Mouse (Mus musculus) liver, adult 2 months (tissue): Measurements from ENCODE around the gene Slc5a1. TPM values are rescaled to one million over a fixed set of nuclear protein-coding genes. Genes with fewer than 3 reads are reported as not detected.

Experiments used
- DNase-seq: peaks from one replicate; pipeline ENCODE4 v3.0.0-alpha.2; 2011; ENCODE audit warnings: low read depth, low spot score; ENCODE audit errors: extremely low read depth
- H3K27ac ChIP-seq: fragments of 200-500 bp; replicated peaks from 2 replicates; pipeline ENCODE4 v1.5.1; 2012; ENCODE audit warnings: low read depth, mild to moderate bottlenecking, control low read depth, inconsistent platforms, low read length; ENCODE audit not compliant: insufficient read depth
- H3K27me3 ChIP-seq: fragments of 200-500 bp; 2 replicates; pipeline ENCODE4 v1.6.1; 2012; ENCODE audit warnings: mild to moderate bottlenecking, moderate library complexity, low read length, inconsistent platforms; ENCODE audit not compliant: control insufficient read depth, insufficient read depth
- H3K36me3 ChIP-seq: fragments of 200-500 bp; 2 replicates; pipeline ENCODE4 v1.6.1; 2012; ENCODE audit warnings: low read length, inconsistent platforms; ENCODE audit not compliant: control insufficient read depth, insufficient read depth
- H3K4me1 ChIP-seq: fragments of 200-500 bp; 2 replicates; pipeline ENCODE4 v1.6.1; 2011; ENCODE audit warnings: low read length; ENCODE audit not compliant: control insufficient read depth, insufficient read depth
- H3K4me3 ChIP-seq: fragments of 200-500 bp; 2 replicates; pipeline ENCODE4 v1.5.1; 2011; ENCODE audit warnings: low read depth, mild to moderate bottlenecking, control low read depth, low read length, moderate library complexity; ENCODE audit not compliant: insufficient read depth
- H3K79me2 ChIP-seq: fragments of 200-500 bp; 2 replicates; pipeline ENCODE4 v1.6.1; 2012; ENCODE audit warnings: inconsistent platforms, mild to moderate bottlenecking, low read length, moderate library complexity; ENCODE audit not compliant: control insufficient read depth, insufficient read depth
- H3K9ac ChIP-seq: fragments of 200-500 bp; 2 replicates; pipeline ENCODE4 v1.6.1; 2012; ENCODE audit warnings: low read depth, mild to moderate bottlenecking, control low read depth, inconsistent platforms, low read length
- CTCF ChIP-seq: fragments of 200-500 bp; IDR thresholded peaks from 2 replicates; pipeline ENCODE4 v1.5.1; 2011; ENCODE audit warnings: low read depth, low read length, control low read depth
- POLR2A ChIP-seq: fragments of 200-500 bp; IDR thresholded peaks from 2 replicates; pipeline ENCODE4 v1.6.1; 2011; ENCODE audit warnings: low read length, control low read depth; ENCODE audit not compliant: insufficient read depth; ENCODE audit errors: extremely low read depth
- WGBS: fragments of 180-500 bp; shearing (Covaris S2); methylation state at CpG from one replicate; pipeline ENCODE4 v1.1.7; 2018; 5-methylcytosine and 5-hydroxymethylcytosine counted together
- polyA plus RNA-seq: library from polyadenylated mRNA; depleted of rRNA; stranded (reverse); fragments of >200 nt; gene quantifications from 2 replicates; pipeline ENCODE4 v1.2.3, GENCODE M21; 2012; rRNA removed
- total RNA-seq: library from RNA; depleted of rRNA; stranded (reverse); fragments of >200 nt; gene quantifications from 2 replicates; pipeline ENCODE4 v1.2.3, GENCODE M21; 2014; rRNA removed

Gene Slc5a1
- 0.34 and 0.55 TPM in 2 replicates for total RNA-seq
- 0.22 and 0.36 TPM in 2 replicates for polyA plus RNA-seq

GRCm38 (mm10) chr5:33104025-33104481 lies at the start of gene Slc5a1:
Gene Slc5a1, plus strand, starts transcription at chr5:33104219.
- H3K27me3 ChIP-seq: peaks cover 7% of the 10 kb centered on the region; the same call in 1 of the 2 replicates
- H3K4me1 ChIP-seq: peaks cover 5% of the 10 kb centered on the region; the same call in 1 of the 2 replicates
- no peak for DNase-seq
- peak within 1 kb of the TSS; percentile 29; the same call in 1 of the 2 replicates for H3K4me3 ChIP-seq
- no peak within 1 kb of the TSS for H3K9ac ChIP-seq
- H3K27ac ChIP-seq: no peak within 1 kb of the TSS
- TF ChIP-seq POLR2A (no peak), CTCF (no peak)
- no peaks in the 10 kb centered on the region for H3K79me2 ChIP-seq
- H3K36me3 ChIP-seq: no peaks in the 10 kb centered on the region
- WGBS: 10% methylated on average over 25 of the region's 25 CpGs

- Histone ChIP-seq H3K27me3 (no peaks in the 10 kb centered on the region), H3K79me2 (no peaks in the 10 kb centered on the region), H3K4me1 (peaks cover 3% of the 10 kb centered on the region; the same call in 1 of the 2 replicates), H3K9ac (no peak overlapping the region), H3K36me3 (no peaks in the 10 kb centered on the region), H3K27ac (peak overlapping the region; percentile 35), H3K4me3 (no peak overlapping the region)
- DNase-seq: peak; percentile 92
- WGBS: 29% methylated on average over 10 of the region's 10 CpGs
- TF ChIP-seq CTCF (no peak), POLR2A (no peak)
These were observed 47.8 kb upstream of the Slc5a1 start for GRCm38 (mm10) chr5:33056126-33056765.

- no peaks in the 10 kb centered on the region for H3K36me3 ChIP-seq
- H3K4me1 ChIP-seq: peaks cover 4% of the 10 kb centered on the region; the same call in 1 of the 2 replicates
- no peak overlapping the region for H3K4me3 ChIP-seq
- peak overlapping the region; percentile 32; the same call in 1 of the 2 replicates for H3K27ac ChIP-seq
- no peak for TF ChIP-seq POLR2A
- no peak for TF ChIP-seq CTCF
- H3K79me2 ChIP-seq: no peaks in the 10 kb centered on the region
- H3K27me3 ChIP-seq: no peaks in the 10 kb centered on the region
- no peak overlapping the region for H3K9ac ChIP-seq
- DNase-seq: peak; percentile 92
These were observed 33.9 kb upstream of the Slc5a1 start for GRCm38 (mm10) chr5:33070071-33070470.

GRCm38 (mm10) chr5:33076490-33077191 lies 27.4 kb upstream of the Slc5a1 start:
- H3K4me1 ChIP-seq: no peaks in the 10 kb centered on the region
- TF ChIP-seq CTCF (no peak), POLR2A (no peak)
- no peak for DNase-seq
- no peaks in the 10 kb centered on the region for H3K36me3 ChIP-seq
- H3K27ac ChIP-seq: no peak overlapping the region
- no peaks in the 10 kb centered on the region for H3K27me3 ChIP-seq
- no peaks in the 10 kb centered on the region for H3K79me2 ChIP-seq
- WGBS: 56% methylated on average over 6 of the region's 6 CpGs
- no peak overlapping the region for H3K9ac ChIP-seq
- no peak overlapping the region for H3K4me3 ChIP-seq

- no peaks in the 10 kb centered on the region for H3K4me1 ChIP-seq
- no peak for DNase-seq
- H3K4me3 ChIP-seq: no peak overlapping the region
- H3K9ac ChIP-seq: no peak overlapping the region
- 0 out of 2 replicates have a peak, but pooled peaks cover 2% of the 10 kb centered on the region for H3K27me3 ChIP-seq
- no peak for TF ChIP-seq POLR2A
- no peak for TF ChIP-seq CTCF
- H3K36me3 ChIP-seq: no peaks in the 10 kb centered on the region
- no peaks in the 10 kb centered on the region for H3K79me2 ChIP-seq
- H3K27ac ChIP-seq: no peak overlapping the region
- 72% methylated on average over 1 of the region's 1 CpGs for WGBS
These were observed 21.1 kb upstream of the Slc5a1 start for GRCm38 (mm10) chr5:33082896-33083295.

- no peaks in the 10 kb centered on the region for H3K36me3 ChIP-seq
- no peaks in the 10 kb centered on the region for H3K4me1 ChIP-seq
- no peak overlapping the region for H3K4me3 ChIP-seq
- H3K79me2 ChIP-seq: no peaks in the 10 kb centered on the region
- TF ChIP-seq CTCF (no peak), POLR2A (no peak)
- DNase-seq: no peak
- no peak overlapping the region for H3K27ac ChIP-seq
- 0 out of 2 replicates have a peak, but pooled peaks cover 2% of the 10 kb centered on the region for H3K27me3 ChIP-seq
- WGBS: 87% methylated on average over 5 of the region's 5 CpGs
- no peak overlapping the region for H3K9ac ChIP-seq
These were observed 19.4 kb upstream of the Slc5a1 start for GRCm38 (mm10) chr5:33084599-33084998.
